Mouse (Mus musculus) hindbrain, embryonic 13.5 days (tissue): Measurements from ENCODE around the gene Creb5. TPM values are rescaled to one million over a fixed set of nuclear protein-coding genes. Genes with fewer than 3 reads are reported as not detected.
A peak's percentile ranks its signal among the peaks of the same experiment; 100 is the strongest.

Source experiments
- ATAC-seq: fragments of 200-750 bp; cut with Nextera tagmentation; 2 replicates; pipeline ENCODE4 v1.8.0; 2017; ENCODE audit warnings: moderate TSS enrichment; ENCODE audit not compliant: low FRiP score
- H3K27ac ChIP-seq: fragments of 300-500 bp; sonication (generic); 2 replicates; pipeline ENCODE4 v1.5.1; 2015; ENCODE audit warnings: inconsistent platforms, mild to moderate bottlenecking, moderate library complexity
- H3K27me3 ChIP-seq: fragments of 300-500 bp; sonication (generic); 2 replicates; pipeline ENCODE4 v1.6.1; 2015; ENCODE audit warnings: mild to moderate bottlenecking, inconsistent platforms
- H3K36me3 ChIP-seq: fragments of 300-500 bp; sonication (generic); 2 replicates; pipeline ENCODE4 v1.6.1; 2015; ENCODE audit warnings: mild to moderate bottlenecking, inconsistent platforms
- H3K4me1 ChIP-seq: fragments of 300-500 bp; sonication (generic); replicated peaks from 2 replicates; pipeline ENCODE4 v1.6.1; 2015; ENCODE audit warnings: inconsistent platforms
- H3K4me2 ChIP-seq: fragments of 300-500 bp; sonication (generic); 2 replicates; pipeline ENCODE4 v1.6.1; 2015; ENCODE audit warnings: inconsistent platforms, mild to moderate bottlenecking, moderate library complexity
- H3K4me3 ChIP-seq: fragments of 300-500 bp; sonication (generic); 2 replicates; pipeline ENCODE4 v1.5.1; 2015; ENCODE audit warnings: mild to moderate bottlenecking, inconsistent platforms
- H3K9ac ChIP-seq: fragments of 300-500 bp; sonication (generic); 2 replicates; pipeline ENCODE4 v1.6.1; 2015; ENCODE audit warnings: mild to moderate bottlenecking, inconsistent platforms
- H3K9me3 ChIP-seq: fragments of 300-500 bp; sonication (generic); 2 replicates; pipeline ENCODE4 v1.6.1; 2016; ENCODE audit warnings: inconsistent platforms
- WGBS: fragments of 180-500 bp; shearing (Covaris S2); methylation state at CpG from one replicate; pipeline ENCODE4 v1.1.7; 2015; 5-methylcytosine and 5-hydroxymethylcytosine counted together
- polyA plus RNA-seq: library from polyadenylated mRNA; unstranded; fragments of >200 nt; fragmentation: Nextera tagmentation; extraction: Ambion mirVana; gene quantifications from 2 replicates; pipeline ENCODE4 v1.2.1, GENCODE M21; 2015

Gene Creb5
- polyA plus RNA-seq, 1 experiment from 2014 or later: 4.1 TPM

DNA sequence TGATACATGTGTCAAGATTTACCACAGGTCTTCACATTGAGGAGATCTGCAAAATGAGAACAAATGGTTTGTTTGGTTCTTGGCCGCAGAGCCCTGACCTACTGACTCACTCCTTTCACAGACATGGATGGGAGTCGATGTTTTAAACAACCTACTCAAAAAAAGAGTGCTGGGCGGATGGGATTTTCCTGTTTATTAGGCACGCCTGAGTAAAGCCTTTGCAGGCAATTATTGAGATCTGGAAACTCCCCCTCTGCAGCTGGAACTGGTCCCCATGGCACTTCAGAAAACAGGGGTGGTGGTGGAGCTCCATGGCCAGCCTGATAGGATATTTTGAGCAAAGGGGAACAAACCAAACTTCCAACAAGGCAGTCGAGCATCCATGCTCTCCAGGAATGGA lies 258.9 kb downstream of the Creb5 start:
- no peak overlapping the region; the same call in 1 of the 2 replicates for H3K9ac ChIP-seq
- no peak overlapping the region for H3K4me3 ChIP-seq
- H3K27me3 ChIP-seq: no peaks in the 10 kb centered on the region
- 0 out of 2 replicates have a peak overlapping the region, but pooled peaks have one; percentile 53 for H3K27ac ChIP-seq
- H3K36me3 ChIP-seq: no peaks in the 10 kb centered on the region
- peaks cover 18% of the 10 kb centered on the region for H3K4me1 ChIP-seq
- no peaks in the 10 kb centered on the region for H3K9me3 ChIP-seq
- 18% methylated on average over 5 of the region's 5 CpGs for WGBS
- ATAC-seq: no peak
- no peak overlapping the region for H3K4me2 ChIP-seq

DNA sequence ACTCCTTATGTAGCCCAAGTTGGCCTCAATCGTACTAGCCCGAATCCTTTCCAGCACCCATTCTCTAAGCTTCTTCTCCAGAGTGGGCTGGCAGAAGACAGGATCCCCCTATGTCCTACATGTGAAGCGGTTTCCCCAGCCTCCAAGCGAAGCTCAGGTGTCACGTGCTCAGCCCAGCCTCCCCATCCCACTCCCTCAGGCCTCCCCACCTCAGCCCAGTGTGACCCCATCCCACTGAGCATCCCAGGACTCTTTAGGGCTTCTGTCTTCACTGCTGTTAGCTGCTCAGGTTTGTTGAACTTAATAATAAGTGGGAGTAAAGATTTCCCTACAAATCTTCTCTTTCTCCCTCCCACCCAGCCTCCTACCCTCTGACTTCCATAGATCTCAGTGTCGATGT lies 261.2 kb downstream of the Creb5 start:
- H3K27me3 ChIP-seq: no peaks in the 10 kb centered on the region
- no peaks in the 10 kb centered on the region for H3K9me3 ChIP-seq
- H3K4me3 ChIP-seq: no peak overlapping the region
- no peak overlapping the region for H3K27ac ChIP-seq
- H3K4me2 ChIP-seq: no peak overlapping the region
- ATAC-seq: no peak
- H3K9ac ChIP-seq: no peak overlapping the region
- H3K36me3 ChIP-seq: no peaks in the 10 kb centered on the region
- H3K4me1 ChIP-seq: peaks cover 18% of the 10 kb centered on the region
- 75% methylated on average over 6 of the region's 6 CpGs for WGBS

- no peak for ATAC-seq
- WGBS: 68% methylated on average over 6 of the region's 6 CpGs
- H3K4me2 ChIP-seq: no peak overlapping the region
- H3K36me3 ChIP-seq: no peaks in the 10 kb centered on the region
- no peaks in the 10 kb centered on the region for H3K9me3 ChIP-seq
- peaks cover 18% of the 10 kb centered on the region for H3K4me1 ChIP-seq
- no peak overlapping the region for H3K27ac ChIP-seq
- H3K27me3 ChIP-seq: no peaks in the 10 kb centered on the region
- no peak overlapping the region for H3K9ac ChIP-seq
- H3K4me3 ChIP-seq: no peak overlapping the region
Measured at GRCm38 (mm10) chr6:53549409-53549808, 262.3 kb downstream of the Creb5 start.

DNA sequence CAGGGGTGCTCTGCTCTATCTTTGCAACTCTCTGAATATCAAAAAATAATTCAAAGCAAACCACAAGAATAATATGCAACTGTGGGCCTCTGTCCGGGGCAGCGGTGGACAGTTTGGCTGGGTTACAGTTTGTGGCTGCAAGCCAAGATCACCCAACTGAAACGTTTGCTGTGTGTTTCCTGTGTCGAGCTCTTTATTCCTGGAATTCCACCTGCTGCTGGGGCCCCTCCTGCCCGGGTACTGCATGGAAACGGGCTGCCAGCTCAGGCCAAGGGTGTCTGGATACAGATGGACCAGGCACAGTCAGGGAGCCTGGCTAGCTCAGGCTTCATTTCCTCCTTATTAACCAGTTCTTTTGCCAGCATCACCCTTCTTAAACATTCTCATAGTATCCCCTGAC lies 269.0 kb downstream of the Creb5 start:
- H3K27ac ChIP-seq: no peak overlapping the region
- no peak overlapping the region for H3K9ac ChIP-seq
- H3K9me3 ChIP-seq: no peaks in the 10 kb centered on the region
- peaks cover 5% of the 10 kb centered on the region; the same call in 1 of the 2 replicates for H3K4me1 ChIP-seq
- H3K36me3 ChIP-seq: no peaks in the 10 kb centered on the region
- H3K27me3 ChIP-seq: no peaks in the 10 kb centered on the region
- no peak for ATAC-seq
- H3K4me2 ChIP-seq: no peak overlapping the region
- WGBS: 37% methylated on average over 6 of the region's 6 CpGs
- no peak overlapping the region for H3K4me3 ChIP-seq

- H3K36me3 ChIP-seq: no peaks in the 10 kb centered on the region
- peaks cover 5% of the 10 kb centered on the region; the same call in 1 of the 2 replicates for H3K4me1 ChIP-seq
- H3K4me3 ChIP-seq: no peak overlapping the region
- H3K27ac ChIP-seq: no peak overlapping the region
- H3K9me3 ChIP-seq: no peaks in the 10 kb centered on the region
- no peak overlapping the region for H3K9ac ChIP-seq
- ATAC-seq: no peak
- WGBS: 55% methylated on average over 5 of the region's 5 CpGs
- H3K4me2 ChIP-seq: no peak overlapping the region
- no peaks in the 10 kb centered on the region for H3K27me3 ChIP-seq
Measured at GRCm38 (mm10) chr6:53560928-53561327, 273.9 kb downstream of the Creb5 start.

DNA sequence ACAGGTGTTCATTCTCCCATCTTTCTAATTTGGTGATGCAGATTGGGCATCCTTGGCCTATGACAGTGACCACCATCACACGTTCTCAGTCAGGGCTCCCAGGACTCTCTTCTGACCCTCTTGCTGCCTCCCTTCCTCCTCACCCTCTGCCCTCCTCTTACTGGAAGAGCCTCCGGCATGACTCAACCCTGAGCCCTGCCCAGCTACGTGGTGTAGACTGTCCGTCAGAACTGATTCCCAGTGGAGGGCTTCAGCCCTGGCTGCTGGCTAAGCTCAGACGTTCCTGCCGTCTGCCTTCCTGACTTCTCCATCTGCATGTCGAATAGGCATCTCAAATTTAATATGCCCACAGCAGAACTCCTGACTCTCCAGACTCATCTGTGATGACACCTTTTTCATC lies 275.5 kb downstream of the Creb5 start:
- no peaks in the 10 kb centered on the region for H3K27me3 ChIP-seq
- H3K4me3 ChIP-seq: no peak overlapping the region
- H3K9ac ChIP-seq: no peak overlapping the region
- no peaks in the 10 kb centered on the region for H3K36me3 ChIP-seq
- H3K9me3 ChIP-seq: no peaks in the 10 kb centered on the region
- ATAC-seq: no peak
- H3K4me2 ChIP-seq: no peak overlapping the region
- H3K27ac ChIP-seq: no peak overlapping the region
- H3K4me1 ChIP-seq: no peaks in the 10 kb centered on the region
- WGBS: 53% methylated on average over 7 of the region's 7 CpGs

DNA sequence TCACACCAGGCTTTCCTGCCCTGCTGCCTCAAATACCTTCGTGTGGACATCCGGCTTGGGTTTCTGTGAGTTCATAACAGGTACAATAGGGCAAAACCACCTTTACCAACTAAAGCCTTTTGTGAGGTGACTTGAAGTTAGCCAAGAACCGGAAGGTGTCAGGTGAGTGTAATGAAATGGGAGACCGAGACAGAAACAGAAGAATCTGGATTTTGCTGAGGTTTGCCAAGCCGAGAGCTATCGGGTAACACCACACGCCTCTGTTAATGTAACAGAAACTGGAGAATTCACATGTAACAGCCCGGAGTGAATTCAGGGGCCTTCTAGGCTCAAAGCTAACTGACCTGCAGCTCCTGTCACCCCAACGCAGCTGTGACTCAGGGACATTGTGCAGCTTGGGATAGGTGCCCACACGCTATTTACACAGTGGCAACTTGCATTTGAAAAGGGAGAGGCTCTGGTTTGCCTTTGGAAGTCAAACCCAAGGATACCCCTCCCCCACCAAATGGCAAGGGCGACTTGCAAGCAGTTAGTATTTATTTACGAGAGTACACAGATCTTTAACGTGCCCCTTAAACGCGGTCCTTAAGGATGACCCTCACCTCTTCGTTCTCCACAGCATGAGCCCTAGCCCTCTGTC lies 276.6 kb downstream of the Creb5 start:
- 75% methylated on average over 16 of the region's 16 CpGs for WGBS

GRCm38 (mm10) chr6:53569436-53569835 lies 282.4 kb downstream of the Creb5 start:
- Histone ChIP-seq H3K9me3 (no peaks in the 10 kb centered on the region), H3K27ac (no peak overlapping the region), H3K4me2 (no peak overlapping the region), H3K4me3 (no peak overlapping the region), H3K27me3 (no peaks in the 10 kb centered on the region), H3K4me1 (peaks cover 30% of the 10 kb centered on the region), H3K36me3 (no peaks in the 10 kb centered on the region), H3K9ac (no peak overlapping the region)
- 43% methylated on average over 3 of the region's 3 CpGs for WGBS
- ATAC-seq: no peak

More for the DNA sequence above, 276.6 kb downstream of the Creb5 start:
- no peak overlapping the region for H3K9ac ChIP-seq
- H3K4me1 ChIP-seq: 0 out of 2 replicates have a peak, but pooled peaks cover 1% of the 10 kb centered on the region
- no peaks in the 10 kb centered on the region for H3K27me3 ChIP-seq
- no peak overlapping the region for H3K27ac ChIP-seq
- H3K36me3 ChIP-seq: no peaks in the 10 kb centered on the region
- H3K9me3 ChIP-seq: no peaks in the 10 kb centered on the region
- no peak for ATAC-seq
- H3K4me3 ChIP-seq: no peak overlapping the region
- H3K4me2 ChIP-seq: no peak overlapping the region

DNA sequence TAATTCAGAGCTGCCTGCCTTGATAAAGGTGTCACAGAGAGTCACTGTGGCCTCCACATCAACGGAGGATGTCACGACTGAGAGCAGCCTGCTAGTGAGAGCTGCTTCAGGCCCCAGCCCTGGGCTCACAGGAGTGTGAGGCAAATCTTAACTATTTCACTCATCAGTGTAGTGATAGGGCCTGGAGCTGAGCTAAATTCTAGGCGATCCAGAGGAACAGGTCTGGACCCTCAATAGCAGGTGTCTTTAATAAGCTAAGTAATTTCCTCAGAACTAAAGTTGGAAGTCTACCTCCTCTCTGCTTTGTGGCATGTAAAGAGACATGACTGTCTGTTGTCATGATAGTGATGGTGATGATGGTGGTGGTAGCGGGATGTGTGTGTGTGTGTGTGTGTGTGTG lies 283.8 kb downstream of the Creb5 start:
- no peaks in the 10 kb centered on the region for H3K9me3 ChIP-seq
- no peak overlapping the region for H3K4me2 ChIP-seq
- no peak for ATAC-seq
- H3K36me3 ChIP-seq: no peaks in the 10 kb centered on the region
- H3K27me3 ChIP-seq: no peaks in the 10 kb centered on the region
- no peak overlapping the region for H3K27ac ChIP-seq
- no peak overlapping the region for H3K9ac ChIP-seq
- peaks cover 37% of the 10 kb centered on the region for H3K4me1 ChIP-seq
- no peak overlapping the region for H3K4me3 ChIP-seq
- WGBS: 80% methylated on average over 4 of the region's 4 CpGs

- H3K4me2 ChIP-seq: no peak overlapping the region
- no peaks in the 10 kb centered on the region for H3K27me3 ChIP-seq
- 93% methylated on average over 4 of the region's 4 CpGs for WGBS
- H3K4me3 ChIP-seq: no peak overlapping the region
- ATAC-seq: no peak
- H3K9ac ChIP-seq: no peak overlapping the region
- H3K4me1 ChIP-seq: peaks cover 37% of the 10 kb centered on the region
- no peaks in the 10 kb centered on the region for H3K9me3 ChIP-seq
- H3K36me3 ChIP-seq: no peaks in the 10 kb centered on the region
- no peak overlapping the region for H3K27ac ChIP-seq
Measured at GRCm38 (mm10) chr6:53571571-53572122, 284.6 kb downstream of the Creb5 start.

DNA sequence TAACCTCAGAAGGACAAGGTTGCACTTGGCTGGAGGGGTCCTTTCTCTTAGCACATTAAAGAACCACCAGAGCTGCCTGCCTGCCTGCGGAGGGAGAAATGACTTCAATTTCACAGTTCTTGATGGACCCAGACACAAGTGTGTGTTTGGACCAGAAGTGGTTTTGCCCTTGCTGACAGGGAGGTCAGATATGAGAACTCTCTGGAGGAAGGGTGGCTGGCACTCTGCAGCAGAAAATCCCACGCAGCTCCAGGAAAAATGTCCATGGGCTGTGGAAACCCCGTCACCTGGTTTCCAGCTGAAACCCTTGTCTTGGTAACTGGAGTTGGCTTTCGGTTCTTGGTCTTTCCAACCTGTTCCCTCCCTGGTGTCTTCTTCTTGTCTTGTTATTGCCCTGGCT lies 285.4 kb downstream of the Creb5 start:
- Histone ChIP-seq H3K27me3 (no peaks in the 10 kb centered on the region), H3K9ac (no peak overlapping the region), H3K4me3 (no peak overlapping the region), H3K36me3 (no peaks in the 10 kb centered on the region), H3K9me3 (no peaks in the 10 kb centered on the region), H3K27ac (peak overlapping the region; percentile 20), H3K4me1 (peaks cover 37% of the 10 kb centered on the region), H3K4me2 (no peak overlapping the region)
- 74% methylated on average over 4 of the region's 4 CpGs for WGBS
- no peak for ATAC-seq

GRCm38 (mm10) chr6:53572979-53573710 lies 286.1 kb downstream of the Creb5 start:
- H3K4me3 ChIP-seq: peak overlapping the region; percentile 30
- H3K9ac ChIP-seq: peak overlapping the region; percentile 63; the same call in 1 of the 2 replicates
- H3K4me2 ChIP-seq: peak overlapping the region; percentile 48
- H3K27me3 ChIP-seq: no peaks in the 10 kb centered on the region
- peak; percentile 92 for ATAC-seq
- peaks cover 40% of the 10 kb centered on the region for H3K4me1 ChIP-seq
- H3K36me3 ChIP-seq: no peaks in the 10 kb centered on the region
- H3K27ac ChIP-seq: peak overlapping the region; percentile 78
- WGBS: 5% methylated on average over 15 of the region's 16 CpGs
- H3K9me3 ChIP-seq: no peaks in the 10 kb centered on the region
